Mouse (Mus musculus): ENCODE data around the gene Fgfr4.

DNA sequence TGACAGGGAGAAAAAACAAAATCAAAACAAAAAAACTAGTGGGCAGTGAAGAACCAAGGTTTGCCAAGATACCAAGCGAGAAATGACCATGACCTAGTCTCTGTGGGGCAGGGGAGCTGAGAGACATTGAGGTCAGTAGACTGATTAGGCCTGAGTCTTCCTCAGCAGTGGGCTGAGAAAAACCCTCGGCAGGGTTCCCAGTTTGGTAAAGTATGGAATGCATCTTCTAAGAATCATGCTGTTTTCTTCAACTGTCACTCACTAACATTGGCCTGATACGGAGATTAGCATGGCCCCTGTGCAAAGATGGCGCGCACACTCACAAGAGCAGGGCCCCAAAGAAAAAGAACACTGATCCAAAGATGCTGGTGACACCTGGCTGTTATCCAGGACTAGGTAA is 1.5 kb downstream of the Fgfr4 start:
- TF ChIP-seq CTCF (IDR thresholded peaks at IDR 0.05; ENCODE audit: insufficient read depth, low read depth, low read length) (no peak), POLR2A (IDR thresholded peaks at IDR 0.05; ENCODE audit: insufficient read depth, low read depth, low read length) (no peak)
